Mouse (Mus musculus) testis, postnatal 14 days (tissue): ENCODE measurements around the gene Cenpn.

Experiments used
- DNase-seq: peaks from one replicate; pipeline ENCODE4 v3.0.0; 2021; ENCODE audit warnings: low spot score

Gene Cenpn

GRCm38 (mm10) chr8:116942284-116943058, 20.9 kb downstream of the Cenpn start:
- no peak for DNase-seq

GRCm38 (mm10) chr8:116943161-116943554, 21.6 kb downstream of the Cenpn start, which contains the start of gene Atmin:
Gene Atmin (plus strand): TSS chr8:116943393.
- peak; percentile 87 for DNase-seq

- DNase-seq = peak; percentile 24
Measured at GRCm38 (mm10) chr8:116943555-116944384, 22.2 kb downstream of the Cenpn start.

GRCm38 (mm10) chr8:116944385-116944696, 22.8 kb downstream of the Cenpn start:
- no peak for DNase-seq

- no peak for DNase-seq
Measured at GRCm38 (mm10) chr8:116945169-116945910, 23.8 kb downstream of the Cenpn start.

GRCm38 (mm10) chr8:116946268-116946838, 24.8 kb downstream of the Cenpn start:
- DNase-seq = no peak

GRCm38 (mm10) chr8:116946851-116947250, 25.3 kb downstream of the Cenpn start:
- DNase-seq = no peak

- DNase-seq = no peak
Measured at GRCm38 (mm10) chr8:116947589-116947988, 26.1 kb downstream of the Cenpn start.

- DNase-seq = no peak
Measured at GRCm38 (mm10) chr8:116951369-116951768, 29.8 kb downstream of the Cenpn start.

GRCm38 (mm10) chr8:116951778-116952177, 30.2 kb downstream of the Cenpn start:
- no peak for DNase-seq

GRCm38 (mm10) chr8:116952428-116952827, 30.9 kb downstream of the Cenpn start:
- no peak for DNase-seq

GRCm38 (mm10) chr8:116954415-116954814, 32.9 kb downstream of the Cenpn start:
- no peak for DNase-seq

- no peak for DNase-seq
Measured at GRCm38 (mm10) chr8:116969531-116969930, 48.0 kb downstream of the Cenpn start.

GRCm38 (mm10) chr8:116975066-116975465, 53.5 kb downstream of the Cenpn start:
- DNase-seq = no peak

- no peak for DNase-seq
Measured at GRCm38 (mm10) chr8:116975606-116976005, 54.1 kb downstream of the Cenpn start.

GRCm38 (mm10) chr8:116978052-116978451, 56.5 kb downstream of the Cenpn start:
- no peak for DNase-seq

- peak; percentile 98 for DNase-seq
Measured at GRCm38 (mm10) chr8:116978631-116979256, 57.2 kb downstream of the Cenpn start, which contains the start of gene 1700030J22Rik. Gene 1700030J22Rik (minus strand): TSS chr8:116978959.

- peak; percentile 44 for DNase-seq
Measured at GRCm38 (mm10) chr8:116980117-116980516, 58.6 kb downstream of the Cenpn start.

GRCm38 (mm10) chr8:116989842-116990241, 68.3 kb downstream of the Cenpn start:
- DNase-seq = no peak
